Mouse (Mus musculus): ENCODE results near the gene Otop2. TPM values are rescaled to one million over a fixed set of nuclear protein-coding genes. Genes with fewer than 3 reads are reported as not detected.

Otop2 gene
- polyA plus RNA-seq, 1 experiment from 2014 or later = 1.9 TPM

DNA sequence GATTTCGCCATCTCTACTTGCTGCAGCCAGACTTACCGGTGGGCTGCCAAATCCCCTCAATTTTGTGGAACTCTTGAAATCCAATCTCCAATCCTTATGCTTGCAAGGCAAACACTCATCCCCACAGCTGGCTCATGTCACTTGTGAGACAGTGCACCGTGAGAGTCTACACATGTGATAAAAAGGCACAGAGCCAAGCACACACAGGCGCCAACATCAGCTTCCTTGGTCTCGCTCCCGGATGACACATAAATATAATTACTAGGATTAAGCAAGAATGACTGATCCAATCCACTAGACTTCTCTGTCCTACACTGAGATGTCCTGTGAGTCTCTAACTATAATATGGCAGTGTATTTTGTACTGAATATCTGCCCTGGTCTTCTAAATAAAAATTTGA lies 16.0 kb upstream of the Otop2 start:
- 39% methylated on average over 6 of the region's 6 CpGs for WGBS
- Histone ChIP-seq H3K9me3 (replicated peaks; ENCODE audit: control insufficient read depth, low read length) (no peaks in the 10 kb centered on the region), H3K4me1 (ENCODE audit: control insufficient read depth, insufficient read depth, low read length) (peaks cover 31% of the 10 kb centered on the region), H3K9ac (ENCODE audit: low read length) (no peak overlapping the region), H3K27ac (ENCODE audit: low read length) (peak overlapping the region; percentile 60), H3K4me3 (replicated peaks; ENCODE audit: low read length) (no peak overlapping the region), H3K36me3 (ENCODE audit: control insufficient read depth, insufficient read depth, low read length) (no peaks in the 10 kb centered on the region), H3K27me3 (ENCODE audit: control insufficient read depth, insufficient read depth, low read length) (no peaks in the 10 kb centered on the region), H3K4me2 (ENCODE audit: low read depth, low read length) (no peak overlapping the region)
- peak; percentile 67 for ATAC-seq (ENCODE audit: insufficient read depth, low FRiP score)

DNA sequence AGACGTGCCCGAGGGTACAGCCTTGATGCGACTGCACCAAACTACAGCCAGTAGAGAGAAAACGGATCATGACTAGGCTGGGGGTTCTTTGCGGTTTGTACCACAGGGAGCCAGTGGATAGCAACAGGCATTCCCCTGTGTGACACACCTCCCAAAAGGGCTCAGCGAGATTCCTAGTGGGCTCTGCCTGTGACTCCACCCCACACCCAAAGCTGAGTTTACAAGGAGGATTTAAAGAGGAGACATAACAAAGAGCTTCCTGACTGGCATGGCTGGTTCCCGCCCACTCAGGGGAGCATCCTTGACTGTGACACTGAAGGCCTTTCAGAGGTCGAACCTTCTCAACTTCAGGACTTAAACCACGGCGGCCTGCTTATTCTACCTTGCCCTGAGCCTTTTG lies 15.5 kb upstream of the Otop2 start:
- WGBS = 74% methylated on average over 10 of the region's 10 CpGs
- Histone ChIP-seq H3K27ac (ENCODE audit: low read length) (peak overlapping the region; percentile 0), H3K27me3 (ENCODE audit: control insufficient read depth, insufficient read depth, low read length) (0 out of 2 replicates have a peak, but pooled peaks cover 3% of the 10 kb centered on the region)

DNA sequence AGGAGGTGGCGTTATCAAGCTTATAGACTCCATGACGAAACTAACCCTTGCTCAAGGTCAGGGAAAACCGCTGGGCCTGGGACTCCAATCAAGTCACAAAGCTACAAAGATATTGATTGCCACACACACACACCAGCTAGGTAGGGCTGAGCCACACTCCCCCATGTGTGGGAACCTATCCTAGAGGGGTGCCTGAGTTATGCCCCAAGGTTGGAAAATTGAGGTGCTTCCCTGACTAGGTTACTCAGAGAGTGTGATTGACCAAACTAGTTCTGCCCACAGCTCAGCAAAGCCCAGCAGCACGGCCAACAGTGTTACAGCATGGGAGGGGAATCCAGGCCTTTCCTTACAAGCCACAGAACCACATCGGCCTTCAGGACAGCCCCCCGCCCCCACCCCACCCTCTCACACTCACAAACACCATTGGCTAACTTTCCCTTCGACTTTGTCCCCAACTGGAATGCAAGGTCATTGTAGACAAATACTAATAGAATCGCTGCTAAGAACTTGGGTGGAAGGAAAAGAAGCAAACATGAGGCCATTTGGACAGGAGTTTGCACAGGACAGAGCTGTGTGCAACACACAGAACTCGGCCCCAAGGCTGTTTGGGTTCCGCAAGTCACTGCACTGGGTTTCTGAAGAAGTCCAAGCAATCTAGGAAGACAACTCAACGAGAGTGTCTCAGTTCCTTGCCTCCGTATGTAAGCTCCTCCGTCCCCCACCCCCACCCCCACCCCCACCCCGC lies 14.2 kb upstream of the Otop2 start:
- 44% methylated on average over 14 of the region's 14 CpGs for WGBS
- peak; percentile 22; the same call in 1 of the 2 replicates for ATAC-seq (ENCODE audit: insufficient read depth, low FRiP score)

More for the DNA sequence above, 15.5 kb upstream of the Otop2 start:
- H3K36me3 ChIP-seq (ENCODE audit: control insufficient read depth, insufficient read depth, low read length) = no peaks in the 10 kb centered on the region
- ATAC-seq (ENCODE audit: insufficient read depth, low FRiP score) = no peak
- H3K9ac ChIP-seq (ENCODE audit: low read length) = no peak overlapping the region
- H3K9me3 ChIP-seq (replicated peaks; ENCODE audit: control insufficient read depth, low read length) = no peaks in the 10 kb centered on the region
- H3K4me2 ChIP-seq (ENCODE audit: low read depth, low read length) = no peak overlapping the region
- no peak overlapping the region for H3K4me3 ChIP-seq (replicated peaks; ENCODE audit: low read length)
- H3K4me1 ChIP-seq (ENCODE audit: control insufficient read depth, insufficient read depth, low read length) = peaks cover 31% of the 10 kb centered on the region

DNA sequence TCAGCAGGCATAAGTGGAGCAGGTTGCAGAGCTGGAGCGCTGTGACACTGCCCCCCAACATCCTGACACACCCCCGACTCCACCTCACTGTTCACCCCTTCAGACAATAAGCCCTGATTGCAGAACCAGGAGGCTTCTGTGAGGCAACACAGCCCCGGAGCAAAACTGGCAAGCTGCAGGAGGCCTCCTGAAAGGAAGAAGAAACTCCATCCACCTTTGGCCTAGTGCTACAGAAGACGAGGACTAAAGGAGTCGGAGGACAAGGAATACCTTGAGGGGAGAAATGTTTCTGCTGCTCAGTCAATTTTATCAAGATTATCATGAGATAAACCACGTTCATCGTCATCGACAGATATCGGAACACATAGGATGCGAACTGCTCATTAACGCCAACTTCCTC lies 11.0 kb upstream of the Otop2 start:
- H3K27me3 ChIP-seq (ENCODE audit: control insufficient read depth, insufficient read depth, low read length) = 0 out of 2 replicates have a peak, but pooled peaks cover 5% of the 10 kb centered on the region
- 86% methylated on average over 11 of the region's 11 CpGs for WGBS
- H3K4me2 ChIP-seq (ENCODE audit: low read depth, low read length) = no peak overlapping the region
- H3K36me3 ChIP-seq (ENCODE audit: control insufficient read depth, insufficient read depth, low read length) = no peaks in the 10 kb centered on the region
- no peak overlapping the region for H3K4me3 ChIP-seq (replicated peaks; ENCODE audit: low read length)
- ATAC-seq (ENCODE audit: insufficient read depth, low FRiP score) = no peak
- peaks cover 24% of the 10 kb centered on the region for H3K4me1 ChIP-seq (ENCODE audit: control insufficient read depth, insufficient read depth, low read length)
- H3K9ac ChIP-seq (ENCODE audit: low read length) = peak overlapping the region; percentile 31; the same call in 1 of the 2 replicates
- no peaks in the 10 kb centered on the region for H3K9me3 ChIP-seq (replicated peaks; ENCODE audit: control insufficient read depth, low read length)
- H3K27ac ChIP-seq (ENCODE audit: low read length) = no peak overlapping the region

More for the DNA sequence above, 14.2 kb upstream of the Otop2 start:
- Histone ChIP-seq H3K9me3 (replicated peaks; ENCODE audit: control insufficient read depth, low read length) (no peaks in the 10 kb centered on the region), H3K4me1 (ENCODE audit: control insufficient read depth, insufficient read depth, low read length) (peaks cover 37% of the 10 kb centered on the region), H3K36me3 (ENCODE audit: control insufficient read depth, insufficient read depth, low read length) (no peaks in the 10 kb centered on the region), H3K27ac (ENCODE audit: low read length) (peak overlapping the region; percentile 82), H3K27me3 (ENCODE audit: control insufficient read depth, insufficient read depth, low read length) (0 out of 2 replicates have a peak, but pooled peaks cover 5% of the 10 kb centered on the region), H3K9ac (ENCODE audit: low read length) (no peak overlapping the region), H3K4me2 (ENCODE audit: low read depth, low read length) (0 out of 2 replicates have a peak overlapping the region, but pooled peaks have one; percentile 3), H3K4me3 (replicated peaks; ENCODE audit: low read length) (no peak overlapping the region)

DNA sequence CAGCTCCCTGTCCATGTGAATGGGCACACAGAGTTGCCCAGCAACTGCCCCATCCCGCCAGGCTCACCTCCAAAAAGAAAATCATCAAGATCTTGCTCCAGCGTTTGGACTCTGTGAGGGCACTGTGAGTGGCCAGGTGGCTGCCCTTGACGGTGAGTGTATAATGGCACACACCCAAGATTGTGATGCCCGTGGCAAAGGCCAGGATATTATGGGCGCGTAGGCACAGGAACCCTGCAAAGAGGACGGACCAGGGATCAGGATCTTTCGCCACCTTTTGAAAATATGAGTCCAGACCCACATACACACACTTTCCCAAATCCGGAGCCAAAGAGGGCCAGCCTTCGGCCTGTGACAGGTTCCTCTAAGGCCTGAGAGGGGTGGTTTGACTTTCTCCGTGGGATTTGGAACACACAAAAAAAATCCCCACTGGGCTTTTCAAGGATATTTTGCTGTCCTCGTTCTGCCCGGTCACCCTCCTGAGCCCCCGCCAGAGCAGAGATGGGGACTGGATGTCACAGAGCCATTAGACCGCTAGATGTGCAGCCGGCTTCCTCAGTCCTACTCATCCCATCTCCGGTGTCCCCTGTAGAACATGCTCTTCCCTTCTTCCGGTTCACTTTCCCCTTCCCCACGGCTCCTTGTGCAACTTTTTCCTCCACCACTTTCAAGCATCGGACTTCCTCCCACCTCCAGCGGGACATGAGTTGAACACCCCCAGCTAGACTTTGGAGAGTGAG lies 10.3 kb upstream of the Otop2 start:
- ATAC-seq (ENCODE audit: insufficient read depth, low FRiP score) = no peak
- H3K27me3 ChIP-seq (ENCODE audit: control insufficient read depth, insufficient read depth, low read length) = 0 out of 2 replicates have a peak, but pooled peaks cover 5% of the 10 kb centered on the region
- peak overlapping the region; percentile 71 for H3K9ac ChIP-seq (ENCODE audit: low read length)
- H3K4me1 ChIP-seq (ENCODE audit: control insufficient read depth, insufficient read depth, low read length) = peaks cover 18% of the 10 kb centered on the region
- H3K36me3 ChIP-seq (ENCODE audit: control insufficient read depth, insufficient read depth, low read length) = no peaks in the 10 kb centered on the region
- peak overlapping the region; percentile 48 for H3K4me3 ChIP-seq (replicated peaks; ENCODE audit: low read length)
- no peaks in the 10 kb centered on the region for H3K9me3 ChIP-seq (replicated peaks; ENCODE audit: control insufficient read depth, low read length)
- peak overlapping the region; percentile 24; the same call in 1 of the 2 replicates for H3K27ac ChIP-seq (ENCODE audit: low read length)
- 50% methylated on average over 21 of the region's 21 CpGs for WGBS
- H3K4me2 ChIP-seq (ENCODE audit: low read depth, low read length) = peak overlapping the region; percentile 87

DNA sequence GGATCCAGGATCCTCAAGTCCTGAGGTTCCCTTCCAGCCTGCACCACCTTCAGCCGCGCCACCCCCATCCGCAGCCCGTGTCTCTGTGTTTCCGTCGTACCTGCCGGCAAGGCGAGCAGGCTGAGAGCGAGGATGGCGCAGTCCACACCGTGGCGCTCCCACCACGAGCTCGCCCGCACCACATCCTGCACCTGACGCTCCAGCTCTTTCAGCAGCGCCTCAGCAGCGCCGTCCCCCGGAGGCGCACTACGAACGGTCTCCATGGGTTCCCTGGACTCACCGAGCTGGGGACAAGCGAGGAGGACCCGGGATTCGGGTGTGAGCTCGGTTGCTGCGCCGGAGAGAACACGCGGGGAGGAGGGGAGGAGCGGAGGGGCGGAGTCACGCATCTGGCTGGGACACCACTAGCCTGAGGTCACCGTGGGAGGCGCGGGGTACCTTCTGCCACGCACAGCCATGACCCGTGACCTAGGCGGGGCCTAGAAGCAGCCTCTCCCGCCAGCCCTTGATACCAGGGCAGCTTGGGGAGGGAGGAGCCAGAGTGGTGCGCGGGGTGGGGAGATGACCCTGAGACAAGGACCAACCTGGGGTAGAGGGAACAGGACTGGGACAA lies 9.6 kb upstream of the Otop2 start, which contains the start of gene Fads6:
TSS of gene Fads6 (minus strand) at position 450 of the 613 bp plus-strand sequence.
- Histone ChIP-seq H3K9ac (ENCODE audit: low read length) (peak within 1 kb of the TSS; percentile 71), H3K4me2 (ENCODE audit: low read depth, low read length) (peak within 1 kb of the TSS; percentile 87), H3K9me3 (replicated peaks; ENCODE audit: control insufficient read depth, low read length) (no peaks in the 10 kb centered on the region), H3K4me3 (replicated peaks; ENCODE audit: low read length) (peak within 1 kb of the TSS; percentile 48), H3K4me1 (ENCODE audit: control insufficient read depth, insufficient read depth, low read length) (peaks cover 14% of the 10 kb centered on the region), H3K36me3 (ENCODE audit: control insufficient read depth, insufficient read depth, low read length) (no peaks in the 10 kb centered on the region), H3K27ac (ENCODE audit: low read length) (peak within 1 kb of the TSS; percentile 24; the same call in 1 of the 2 replicates), H3K27me3 (ENCODE audit: control insufficient read depth, insufficient read depth, low read length) (0 out of 2 replicates have a peak, but pooled peaks cover 5% of the 10 kb centered on the region)
- under 1% methylated on average over 44 of the region's 44 CpGs for WGBS
- ATAC-seq (ENCODE audit: insufficient read depth, low FRiP score) = peak; percentile 68; the same call in 1 of the 2 replicates

DNA sequence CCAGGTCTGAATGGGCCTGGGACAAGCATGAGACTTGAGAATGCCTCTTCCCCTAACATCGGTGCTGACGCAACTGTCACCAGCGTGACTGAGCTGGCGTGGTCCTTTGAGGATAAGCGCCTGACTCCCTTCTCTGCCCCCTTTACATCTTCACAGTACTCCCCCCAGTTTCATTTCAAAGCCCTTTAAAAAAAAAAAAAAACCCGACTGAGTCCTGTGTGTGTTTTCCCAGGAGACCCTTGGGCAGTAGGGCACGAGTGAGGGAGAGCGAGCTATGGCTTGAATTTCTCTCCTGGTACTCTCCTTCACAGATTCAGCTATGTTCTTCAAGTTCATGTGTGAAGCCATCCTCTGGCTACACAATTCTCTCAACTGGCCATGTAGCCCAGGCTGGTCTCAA lies 8.8 kb upstream of the Otop2 start:
- no peaks in the 10 kb centered on the region for H3K36me3 ChIP-seq (ENCODE audit: control insufficient read depth, insufficient read depth, low read length)
- no peak overlapping the region for H3K27ac ChIP-seq (ENCODE audit: low read length)
- H3K27me3 ChIP-seq (ENCODE audit: control insufficient read depth, insufficient read depth, low read length) = 0 out of 2 replicates have a peak, but pooled peaks cover 5% of the 10 kb centered on the region
- no peak for ATAC-seq (ENCODE audit: insufficient read depth, low FRiP score)
- H3K4me3 ChIP-seq (replicated peaks; ENCODE audit: low read length) = no peak overlapping the region
- 73% methylated on average over 8 of the region's 8 CpGs for WGBS
- no peak overlapping the region for H3K9ac ChIP-seq (ENCODE audit: low read length)
- no peak overlapping the region for H3K4me2 ChIP-seq (ENCODE audit: low read depth, low read length)
- no peaks in the 10 kb centered on the region for H3K9me3 ChIP-seq (replicated peaks; ENCODE audit: control insufficient read depth, low read length)
- H3K4me1 ChIP-seq (ENCODE audit: control insufficient read depth, insufficient read depth, low read length) = peaks cover 7% of the 10 kb centered on the region

DNA sequence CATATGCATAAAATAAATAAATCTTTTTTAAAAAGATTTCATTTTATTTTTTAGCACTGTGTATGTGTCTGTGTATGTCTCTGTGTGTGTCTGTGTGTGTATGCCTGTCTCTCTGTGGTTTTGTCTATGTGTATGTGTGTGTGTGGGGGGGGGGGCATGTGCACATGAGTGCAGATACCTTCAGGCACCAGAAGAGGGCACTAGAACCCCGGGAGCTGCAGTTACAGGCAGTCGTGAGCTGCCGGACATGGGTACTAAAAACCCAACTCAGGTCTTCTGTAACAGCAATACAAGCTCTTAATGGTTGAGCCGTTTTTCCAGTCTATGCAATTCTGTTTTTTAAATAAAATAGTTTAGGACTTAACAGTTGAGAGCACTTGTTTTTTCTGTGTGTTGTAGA lies 6.2 kb upstream of the Otop2 start:
- Histone ChIP-seq H3K9me3 (replicated peaks; ENCODE audit: control insufficient read depth, low read length) (no peaks in the 10 kb centered on the region), H3K4me2 (ENCODE audit: low read depth, low read length) (no peak overlapping the region), H3K36me3 (ENCODE audit: control insufficient read depth, insufficient read depth, low read length) (no peaks in the 10 kb centered on the region), H3K4me3 (replicated peaks; ENCODE audit: low read length) (no peak overlapping the region), H3K27me3 (ENCODE audit: control insufficient read depth, insufficient read depth, low read length) (0 out of 2 replicates have a peak, but pooled peaks cover 5% of the 10 kb centered on the region), H3K27ac (ENCODE audit: low read length) (no peak overlapping the region), H3K9ac (ENCODE audit: low read length) (no peak overlapping the region), H3K4me1 (ENCODE audit: control insufficient read depth, insufficient read depth, low read length) (peaks cover 7% of the 10 kb centered on the region)
- WGBS = 77% methylated on average over 4 of the region's 4 CpGs
- no peak for ATAC-seq (ENCODE audit: insufficient read depth, low FRiP score)

Data from stomach, embryonic 16.5 days (tissue).